Mouse (Mus musculus) megakaryocyte-erythroid progenitor cell, adult 5-6 weeks (primary cell): ENCODE results near the gene Mpdu1. TPM values are rescaled to one million over a fixed set of nuclear protein-coding genes. Genes with fewer than 3 reads are reported as not detected.
A peak's percentile ranks its signal among the peaks of the same experiment; 100 is the strongest.
"Not testable (repeated sequence)": the region's sequence is repeated elsewhere in the genome, so short reads cannot be mapped to it uniquely, and the experiment has no call there.

Experiments used
- ATAC-seq: replicated peaks from 2 replicates; pipeline ENCODE4 v1.8.0; 2016; ENCODE audit warnings: mild to moderate bottlenecking, inconsistent platforms; ENCODE audit not compliant: severe bottlenecking, poor library complexity, low FRiP score, low TSS enrichment
- total RNA-seq, 2 experiments: library from RNA; stranded (forward) in 1 of 2; stranded (reverse) in 1 of 2; fragments of 200-1000, 215-1000 nt in 1 of 2; fragments of >200 nt in 1 of 2; fragmentation: Nextera tagmentation in 1 of 2; gene quantifications; 2 replicates each; pipeline ENCODE4 v1.2.3; 2014 to 2017

Mpdu1 gene
- total RNA-seq (2014; fragmentation: Nextera tagmentation) = 47.6 and 58.3 TPM in 2 replicates
- 40.6 and 41.1 TPM in 2 replicates for total RNA-seq (2017)

- peak; percentile 84 for ATAC-seq
Observed at GRCm38 (mm10) chr11:69662213-69662966, at the start of gene Mpdu1. Gene Mpdu1, minus strand, starts transcription at chr11:69662642.

- no peak for ATAC-seq
Observed at GRCm38 (mm10) chr11:69711082-69711481, 48.6 kb upstream of the Mpdu1 start.

GRCm38 (mm10) chr11:69710470-69710869 is 48.0 kb upstream of the Mpdu1 start:
- no peak for ATAC-seq

DNA sequence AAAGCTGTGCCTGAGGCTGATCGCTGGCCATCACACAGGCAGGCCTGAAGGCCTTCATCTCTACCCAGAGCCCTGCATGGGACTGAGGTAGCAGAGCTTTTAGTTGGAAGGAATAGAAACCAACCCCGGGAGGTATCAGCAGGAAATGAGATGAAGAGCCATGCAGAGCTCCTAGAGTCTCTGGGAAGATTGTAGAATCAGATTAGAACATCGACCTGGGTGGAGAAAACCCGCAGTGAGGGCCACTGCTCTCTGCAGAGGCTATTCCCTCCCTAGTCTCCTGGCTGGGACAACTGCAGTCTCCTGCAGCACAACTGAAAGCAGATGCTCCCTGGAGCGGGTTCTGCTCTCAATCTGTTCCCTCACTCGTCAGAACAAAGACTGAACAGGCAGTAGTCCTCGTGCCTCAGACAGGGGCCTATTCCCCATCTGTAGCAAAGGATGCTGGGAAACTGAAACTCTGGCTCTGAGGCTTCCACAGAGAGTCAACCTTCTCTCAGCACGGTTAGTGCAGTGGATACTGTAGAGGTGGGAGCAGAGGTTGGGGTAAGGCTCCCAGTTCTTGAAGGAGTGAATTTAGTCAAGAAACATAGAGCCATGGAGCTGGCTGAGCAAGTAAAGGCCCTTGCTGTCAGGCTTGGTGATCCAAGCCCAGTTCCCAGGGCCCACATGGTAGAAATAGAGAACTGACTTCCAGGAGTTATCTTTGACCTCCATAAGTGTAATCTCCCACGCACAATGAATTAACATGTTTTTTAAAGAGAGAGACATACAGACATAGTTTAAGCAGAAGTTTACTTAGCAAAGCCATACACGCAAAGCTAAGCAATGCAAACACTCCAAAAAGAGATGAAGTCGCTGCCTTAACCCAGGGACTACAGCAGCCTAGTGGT is 47.4 kb upstream of the Mpdu1 start:
- ATAC-seq = peak; percentile 27; the same call in 1 of the 2 replicates

DNA sequence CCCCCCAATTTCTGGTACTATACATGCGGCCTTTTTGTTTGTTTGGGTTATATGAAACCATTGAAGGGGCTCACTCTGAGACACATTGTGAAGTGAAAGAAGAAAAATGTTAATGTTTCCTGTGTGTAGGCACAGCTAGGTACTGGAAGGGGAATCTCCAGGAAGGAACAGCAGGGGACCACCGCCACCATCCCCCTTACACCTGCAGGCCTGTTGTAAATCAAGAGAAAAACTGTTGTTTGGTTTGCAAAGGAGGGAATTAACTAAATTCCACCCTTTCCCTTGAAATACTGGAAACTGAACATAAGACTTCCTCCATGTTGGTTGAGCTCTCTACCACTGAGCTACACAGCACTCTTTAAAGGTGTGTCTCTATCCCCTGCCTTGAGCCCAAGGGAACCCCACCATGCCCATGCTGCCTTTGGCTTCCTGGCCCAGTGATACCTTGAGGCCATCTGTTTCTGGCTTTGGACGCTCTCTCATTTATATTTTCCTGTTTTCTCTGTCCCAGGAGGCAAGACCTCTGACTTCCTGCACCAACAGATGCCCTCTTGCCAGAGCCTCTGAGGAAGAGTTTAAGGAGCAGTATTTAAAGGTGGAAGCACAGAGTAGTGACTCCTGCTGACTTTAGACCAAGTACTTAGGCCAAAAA is 46.3 kb upstream of the Mpdu1 start:
- no peak for ATAC-seq

GRCm38 (mm10) chr11:69707873-69708381 is 45.5 kb upstream of the Mpdu1 start:
- no peak for ATAC-seq

DNA sequence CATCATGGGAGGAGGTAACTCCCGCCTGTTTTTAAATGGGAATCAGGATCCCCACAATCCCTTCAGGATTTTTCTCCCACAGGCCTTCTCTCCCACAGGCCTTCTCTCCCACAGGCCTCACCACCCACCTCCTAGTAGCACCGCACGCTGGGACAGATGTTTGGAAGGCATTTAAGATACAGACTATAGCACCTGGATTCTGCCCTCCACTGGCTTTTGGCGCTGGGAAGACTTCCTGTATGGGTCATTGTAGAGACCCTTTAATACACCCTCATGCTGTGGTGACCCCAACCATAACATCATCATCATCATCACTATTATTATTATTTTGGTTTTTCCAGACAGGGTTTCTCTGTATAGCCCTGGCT is 45.0 kb upstream of the Mpdu1 start:
- ATAC-seq = no peak

GRCm38 (mm10) chr11:69706775-69707479 is 44.5 kb upstream of the Mpdu1 start:
- 0 out of 2 replicates have a peak, but pooled peaks have one; percentile 36 for ATAC-seq

DNA sequence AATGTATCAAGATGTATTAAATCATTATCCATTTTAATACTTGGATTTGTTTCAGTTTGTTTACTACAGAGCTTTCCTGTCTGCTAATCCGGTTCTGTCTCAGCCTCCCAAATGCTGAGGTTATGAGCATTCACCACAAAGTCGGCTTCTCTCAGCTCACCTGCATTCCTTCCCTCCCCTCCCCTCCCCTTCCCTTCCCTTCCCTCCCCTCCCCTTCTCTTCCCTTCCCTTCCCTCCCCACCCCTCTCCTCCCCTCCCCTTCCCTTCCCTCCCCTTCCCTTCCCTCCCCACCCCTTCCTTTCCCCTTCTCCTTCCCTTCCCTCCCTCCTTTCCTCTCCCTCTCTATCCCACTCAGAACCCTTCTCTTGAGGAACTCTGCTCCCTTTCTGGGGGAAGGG is 42.2 kb upstream of the Mpdu1 start:
- no peak for ATAC-seq

DNA sequence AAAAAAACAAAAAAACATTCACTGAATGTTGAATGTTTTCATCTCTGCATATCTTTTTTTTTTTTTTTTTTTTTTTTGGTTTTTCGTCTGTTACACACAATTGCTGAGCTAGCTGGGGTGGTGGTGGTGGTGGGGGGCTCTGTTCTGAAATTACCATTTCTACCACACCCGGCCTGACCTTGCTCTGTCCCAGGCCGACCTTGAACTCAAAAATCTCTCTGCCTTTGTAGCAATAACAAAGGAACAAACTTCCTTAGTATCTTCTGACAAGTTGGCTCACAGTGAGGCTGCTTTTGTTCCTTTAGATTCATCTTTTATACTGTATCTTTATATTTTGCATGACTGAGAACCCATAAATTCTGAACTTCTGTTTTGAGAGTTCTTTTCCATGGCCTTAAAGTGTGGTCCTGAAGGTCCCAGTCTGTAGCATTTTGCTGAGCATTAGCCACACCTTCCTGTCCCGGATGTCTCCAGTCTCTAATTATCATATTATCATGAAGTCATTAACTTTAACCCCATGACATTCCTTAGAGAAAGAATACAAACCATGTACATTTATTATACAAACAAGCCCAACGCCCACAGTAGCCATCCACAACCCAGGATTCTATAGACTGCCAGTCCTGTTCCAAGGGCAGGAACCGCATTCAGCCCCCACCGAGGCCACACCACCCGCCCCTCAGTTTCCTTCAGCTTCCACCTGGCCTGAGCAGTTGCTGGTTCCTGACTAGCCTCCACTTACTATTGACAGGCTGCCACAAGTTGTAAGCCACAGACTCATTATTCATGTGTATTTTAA is 41.6 kb upstream of the Mpdu1 start:
- ATAC-seq = no peak

DNA sequence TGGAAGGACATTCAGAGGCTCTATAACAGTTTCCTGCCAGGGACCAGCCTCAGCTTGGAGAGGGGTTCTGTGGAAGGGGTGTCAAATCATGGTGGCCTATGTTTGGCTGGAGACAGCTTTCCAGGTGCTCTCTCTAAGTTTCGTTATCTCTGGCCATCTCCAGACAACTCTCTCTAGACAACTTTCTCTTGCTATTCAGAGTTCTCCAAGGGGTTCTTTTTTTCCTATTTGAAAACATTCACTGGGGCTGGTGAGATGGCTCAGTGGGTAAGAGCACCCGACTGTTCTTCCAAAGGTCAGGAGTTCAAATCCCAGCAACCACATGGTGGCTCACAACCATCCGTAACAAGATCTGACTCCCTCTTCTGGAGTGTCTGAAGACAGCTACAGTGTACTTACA is 40.9 kb upstream of the Mpdu1 start:
- ATAC-seq = not testable (repeated sequence)

DNA sequence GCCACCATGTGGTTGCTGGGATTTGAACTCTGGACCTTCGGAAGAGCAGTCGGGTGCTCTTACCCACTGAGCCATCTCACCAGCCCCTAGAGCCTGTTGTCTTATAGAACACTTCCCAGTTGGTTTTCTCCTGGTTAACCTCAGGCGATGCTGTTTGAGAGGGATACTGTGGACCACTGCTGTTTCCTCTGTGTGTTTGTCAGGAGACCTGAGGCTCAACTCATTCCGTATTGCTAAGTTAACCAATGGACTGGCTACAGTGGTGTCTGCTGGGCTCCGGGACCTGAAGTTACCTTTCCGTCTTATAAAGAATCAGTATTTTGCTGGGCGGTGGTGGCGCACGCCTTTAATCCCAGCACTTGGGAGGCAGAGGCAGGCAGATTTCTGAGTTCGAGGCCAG is 40.4 kb upstream of the Mpdu1 start:
- not testable (repeated sequence) for ATAC-seq

DNA sequence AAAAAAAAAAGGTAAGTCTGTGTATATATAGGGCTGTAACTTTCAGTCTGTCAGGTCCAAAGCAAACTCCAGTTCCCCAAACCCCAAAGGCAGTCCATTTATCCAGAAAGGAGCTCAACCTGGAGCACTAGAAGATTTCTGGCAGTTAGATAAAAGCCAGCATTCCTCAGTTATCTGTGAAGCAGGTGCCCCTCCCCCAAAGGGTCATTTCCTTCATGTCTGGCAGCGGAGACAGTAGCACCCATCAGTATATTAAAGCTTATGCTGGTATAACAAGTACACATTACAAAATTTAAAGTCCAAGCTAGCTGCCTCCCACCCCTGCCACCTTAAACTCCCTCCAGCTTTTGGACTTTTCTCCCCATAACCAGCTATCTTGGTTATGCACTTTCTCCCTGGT is 37.2 kb upstream of the Mpdu1 start:
- ATAC-seq = no peak

DNA sequence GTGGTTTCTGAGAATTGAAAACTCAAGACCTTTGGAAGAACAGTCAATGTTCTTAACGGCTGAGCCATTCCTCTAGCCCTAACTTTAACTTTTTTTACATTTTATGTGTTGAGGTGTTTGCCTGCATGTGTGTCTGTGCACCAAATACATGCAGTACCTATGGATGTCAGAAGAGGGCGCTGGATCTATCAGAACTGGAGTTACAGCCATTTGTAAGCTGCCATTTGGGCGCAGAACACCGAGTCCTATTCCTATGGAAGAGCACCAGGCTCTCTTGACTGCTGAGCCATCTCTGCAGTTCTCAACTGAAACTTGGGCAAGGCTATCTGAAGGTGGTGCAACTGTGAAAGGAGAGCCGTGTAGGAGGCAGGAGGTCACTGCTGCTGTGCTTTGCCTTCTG is 36.1 kb upstream of the Mpdu1 start:
- ATAC-seq = no peak

- no peak for ATAC-seq
Observed at GRCm38 (mm10) chr11:69697396-69697795, 35.0 kb upstream of the Mpdu1 start.

- ATAC-seq = peak; percentile 21; the same call in 1 of the 2 replicates
Observed at GRCm38 (mm10) chr11:69695361-69696181, 33.1 kb upstream of the Mpdu1 start, which contains the start of the genes Tnfsf12 and Tnfsfm13. Gene Tnfsf12, minus strand, starts transcription at chr11:69695849. Gene Tnfsfm13, minus strand, starts transcription at chr11:69696098.

- 0 out of 2 replicates have a peak, but pooled peaks have one; percentile 11 for ATAC-seq
Observed at GRCm38 (mm10) chr11:69695046-69695360, 32.6 kb upstream of the Mpdu1 start.
